Mouse (Mus musculus) limb, embryonic 11.5 days (tissue): ENCODE results near the gene Mapk8ip3. TPM values are rescaled to one million over a fixed set of nuclear protein-coding genes. Genes with fewer than 3 reads are reported as not detected.
"Not testable (repeated sequence)": the region's sequence is repeated elsewhere in the genome, so short reads cannot be mapped to it uniquely, and the experiment has no call there.

Source experiments
- ATAC-seq: fragments of 200-750 bp; cut with Nextera tagmentation; 2 replicates; pipeline ENCODE4 v1.8.0; 2017; ENCODE audit warnings: low read depth; ENCODE audit not compliant: insufficient number of reproducible peaks, low FRiP score, low TSS enrichment
- DNase-seq: peaks from one replicate; pipeline ENCODE4 v3.0.0-alpha.2; 2015; ENCODE audit warnings: low spot score
- H3K27ac ChIP-seq: fragments of 300-500 bp; sonication (generic); replicated peaks from 2 replicates; pipeline ENCODE4 v1.5.1; 2014; ENCODE audit warnings: low read depth, mild to moderate bottlenecking, low read length
- H3K27me3 ChIP-seq: fragments of 300-500 bp; sonication (generic); 2 replicates; pipeline ENCODE4 v1.6.1; 2014; ENCODE audit warnings: mild to moderate bottlenecking, low read length, mixed read lengths; ENCODE audit not compliant: control insufficient read depth, insufficient read depth
- H3K36me3 ChIP-seq: fragments of 300-500 bp; sonication (generic); 2 replicates; pipeline ENCODE4 v1.6.1; 2014; ENCODE audit warnings: mild to moderate bottlenecking, low read length, moderate library complexity, mixed read lengths; ENCODE audit not compliant: control insufficient read depth, insufficient read depth
- H3K4me1 ChIP-seq: fragments of 300-500 bp; sonication (generic); 2 replicates; pipeline ENCODE4 v1.6.1; 2014; ENCODE audit warnings: low read length, mixed read lengths; ENCODE audit not compliant: control insufficient read depth, insufficient read depth
- H3K4me2 ChIP-seq: fragments of 300-500 bp; sonication (generic); 2 replicates; pipeline ENCODE4 v1.6.1; 2014; ENCODE audit warnings: low read depth, mild to moderate bottlenecking, moderate library complexity; ENCODE audit not compliant: severe bottlenecking
- H3K4me3 ChIP-seq: fragments of 300-500 bp; sonication (generic); 2 replicates; pipeline ENCODE4 v1.5.1; 2014; ENCODE audit warnings: low read depth, low read length
- H3K9ac ChIP-seq: fragments of 300-500 bp; sonication (generic); 2 replicates; pipeline ENCODE4 v1.6.1; 2014; ENCODE audit warnings: mild to moderate bottlenecking, low read length
- H3K9me3 ChIP-seq: fragments of 300-500 bp; sonication (generic); 2 replicates; pipeline ENCODE4 v1.6.1; 2016; ENCODE audit warnings: low read length; ENCODE audit not compliant: control insufficient read depth
- WGBS: fragments of 180-500 bp; shearing (Covaris S2); extraction: QIAGEN DNeasy Blood & Tissue Kit; methylation state at CpG from one replicate; pipeline ENCODE4 v1.1.7; 2014; 5-methylcytosine and 5-hydroxymethylcytosine counted together
- polyA plus RNA-seq: library from polyadenylated mRNA; unstranded; fragments of >200 nt; fragmentation: Nextera tagmentation; extraction: Ambion mirVana; gene quantifications from 2 replicates; pipeline ENCODE4 v1.2.1, GENCODE M21; 2014

Mapk8ip3 gene
- polyA plus RNA-seq, 1 experiment from 2014 or later: 31.0 TPM

DNA sequence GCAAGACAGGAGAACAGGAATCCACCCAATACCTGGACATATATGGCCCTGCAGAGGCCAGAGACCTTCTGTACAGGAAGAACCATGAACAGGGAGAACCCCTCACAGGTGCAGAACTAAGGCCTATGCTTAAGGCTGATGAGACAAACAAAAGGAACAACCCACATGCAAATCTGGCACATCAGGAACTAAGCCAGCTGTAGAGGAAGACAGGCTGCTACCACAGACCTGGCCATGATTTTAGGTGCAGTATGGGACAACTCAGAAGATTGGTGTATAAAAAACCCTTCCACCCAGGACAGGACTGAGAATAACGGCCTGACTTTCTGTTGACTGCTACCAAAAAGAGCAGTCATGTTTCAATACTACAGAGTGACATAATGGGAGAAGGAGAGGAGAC lies 6.8 kb upstream of the Mapk8ip3 start:
- not testable (repeated sequence) for H3K4me3 ChIP-seq, DNase-seq, H3K27ac ChIP-seq, H3K27me3 ChIP-seq, H3K4me1 ChIP-seq, H3K9me3 ChIP-seq, H3K9ac ChIP-seq, ATAC-seq, H3K4me2 ChIP-seq
- WGBS: 93% methylated on average over 1 of the region's 1 CpGs
- peaks cover 17% of the 10 kb centered on the region for H3K36me3 ChIP-seq

DNA sequence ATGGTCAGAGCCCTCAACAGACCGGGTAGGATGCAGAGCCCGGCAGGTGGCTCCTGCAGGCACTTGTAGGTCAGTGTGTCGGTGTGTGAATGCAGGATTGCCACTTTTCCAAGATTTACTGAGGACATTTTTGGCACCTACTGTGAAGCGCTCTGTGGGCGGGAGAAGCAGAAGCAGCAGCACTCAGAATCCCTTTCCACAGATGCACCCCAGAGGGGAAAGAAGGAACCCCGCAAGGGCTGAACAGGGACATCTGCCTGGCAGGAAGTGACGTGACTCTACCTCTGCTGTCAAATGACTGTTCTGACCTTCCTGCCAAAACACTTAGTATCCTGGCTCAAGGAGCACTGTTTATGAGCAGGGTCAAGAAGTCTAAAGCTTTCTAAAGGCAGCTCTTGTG lies 6.3 kb upstream of the Mapk8ip3 start:
- ATAC-seq (no peak), DNase-seq (no peak)
- 88% methylated on average over 7 of the region's 7 CpGs for WGBS
- no peak overlapping the region for H3K27ac ChIP-seq
- H3K4me1 ChIP-seq: no peaks in the 10 kb centered on the region
- no peak overlapping the region for H3K4me2 ChIP-seq
- H3K4me3 ChIP-seq: no peak overlapping the region
- H3K36me3 ChIP-seq: peaks cover 17% of the 10 kb centered on the region
- H3K27me3 ChIP-seq: no peaks in the 10 kb centered on the region
- H3K9me3 ChIP-seq: no peaks in the 10 kb centered on the region
- H3K9ac ChIP-seq: no peak overlapping the region

DNA sequence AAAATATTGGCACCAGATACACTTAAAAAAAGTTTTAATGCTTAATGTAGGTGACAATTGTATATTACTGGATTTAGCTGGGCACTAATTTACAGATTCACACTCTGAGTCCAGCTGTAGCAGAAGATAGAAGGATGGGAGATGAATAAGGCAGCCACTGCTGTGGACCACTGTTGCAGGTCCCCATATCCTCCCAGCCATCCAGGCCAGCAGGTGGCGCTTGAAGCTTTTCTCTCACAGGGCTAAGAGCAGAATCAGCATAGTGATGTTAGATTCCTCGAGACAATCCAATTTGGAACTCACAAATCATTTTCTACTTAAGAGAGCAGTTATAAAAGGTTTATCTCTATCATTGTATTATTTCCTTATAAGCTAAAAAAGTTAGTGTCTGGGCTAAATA lies 5.7 kb upstream of the Mapk8ip3 start:
- DNase-seq, H3K4me3 ChIP-seq, H3K9me3 ChIP-seq, H3K4me2 ChIP-seq, H3K27me3 ChIP-seq, H3K27ac ChIP-seq, ATAC-seq, H3K4me1 ChIP-seq, H3K9ac ChIP-seq: not testable (repeated sequence)
- peaks cover 13% of the 10 kb centered on the region for H3K36me3 ChIP-seq
- WGBS: 19% methylated on average over 2 of the region's 2 CpGs

DNA sequence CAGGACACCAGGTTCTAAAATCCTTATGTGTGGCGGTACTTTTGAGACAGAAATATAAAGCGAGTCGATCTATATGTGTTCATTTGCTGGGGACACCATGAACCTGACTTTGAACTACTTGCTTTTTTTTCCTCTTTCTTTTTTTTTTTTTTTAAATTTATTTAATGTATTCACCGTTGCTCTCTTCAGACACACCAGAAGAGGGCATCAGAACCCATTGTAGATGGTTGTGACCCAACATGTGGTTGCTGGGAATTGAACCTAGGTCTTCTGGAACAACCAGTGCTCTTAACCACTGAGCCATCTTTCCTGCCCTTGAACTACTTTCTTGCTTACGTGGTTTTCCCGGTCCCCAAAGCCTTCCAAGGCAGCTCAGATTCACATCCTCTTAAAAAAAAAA lies 489 bp upstream of the Mapk8ip3 start:
- 54% methylated on average over 6 of the region's 6 CpGs for WGBS
- ATAC-seq: no peak; the same call in 1 of the 2 replicates
- no peaks in the 10 kb centered on the region for H3K27me3 ChIP-seq

DNA sequence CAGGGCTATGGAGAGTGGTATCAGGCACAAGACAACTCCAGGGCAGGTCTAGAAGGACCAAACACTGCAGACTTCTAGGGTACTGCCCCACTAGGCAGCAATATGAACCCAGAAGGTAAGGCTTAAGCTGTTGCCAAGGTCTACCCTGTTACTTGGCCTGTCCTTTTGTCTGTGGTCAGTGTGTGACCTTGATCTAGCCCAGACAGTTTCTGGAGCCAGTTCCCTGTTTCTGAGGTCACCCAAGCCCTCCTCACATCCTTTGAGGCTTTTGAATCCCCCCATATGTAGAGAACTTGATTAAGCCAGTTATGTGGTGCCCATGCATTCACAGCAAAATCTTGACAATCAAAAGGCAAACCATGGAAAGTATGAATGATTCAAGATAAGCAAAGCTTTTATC lies 1.1 kb downstream of the Mapk8ip3 start:
- DNase-seq: no peak
- H3K9ac ChIP-seq: peak overlapping the region; percentile 0; the same call in 1 of the 2 replicates

More for the DNA sequence above, 489 bp upstream of the Mapk8ip3 start:
- Histone ChIP-seq H3K9me3 (no peaks in the 10 kb centered on the region), H3K4me1 (peaks cover 8% of the 10 kb centered on the region), H3K4me2 (peak overlapping the region; percentile 69), H3K9ac (peak overlapping the region; percentile 77), H3K4me3 (peak overlapping the region; percentile 93), H3K36me3 (no peaks in the 10 kb centered on the region), H3K27ac (no peak overlapping the region)
- no peak for DNase-seq

DNA sequence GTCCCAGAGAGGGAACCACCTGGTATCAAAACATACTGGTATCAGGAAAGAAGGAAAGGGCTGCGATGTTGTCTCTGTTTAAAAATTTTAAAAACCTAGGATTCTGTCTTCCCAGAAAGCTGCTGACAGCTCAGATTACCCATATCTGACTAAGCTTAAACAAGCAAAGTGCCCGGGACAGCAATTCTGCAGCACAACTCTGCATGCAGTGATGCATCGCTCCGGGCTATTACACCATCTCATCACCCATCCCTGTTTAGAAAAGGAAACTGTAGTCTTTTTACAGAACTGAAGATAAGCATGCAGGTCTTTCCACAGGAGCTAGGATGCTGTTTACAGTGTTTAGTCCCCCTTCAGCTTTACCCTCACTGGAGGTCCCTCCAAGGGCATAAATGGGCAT lies 1.9 kb downstream of the Mapk8ip3 start:
- H3K9ac ChIP-seq: no peak overlapping the region

More for the DNA sequence above, 1.1 kb downstream of the Mapk8ip3 start:
- Histone ChIP-seq H3K27ac (no peak overlapping the region), H3K4me3 (peak overlapping the region; percentile 93), H3K4me2 (peak overlapping the region; percentile 69), H3K4me1 (peaks cover 8% of the 10 kb centered on the region), H3K9me3 (no peaks in the 10 kb centered on the region), H3K27me3 (no peaks in the 10 kb centered on the region), H3K36me3 (no peaks in the 10 kb centered on the region)
- ATAC-seq: no peak

DNA sequence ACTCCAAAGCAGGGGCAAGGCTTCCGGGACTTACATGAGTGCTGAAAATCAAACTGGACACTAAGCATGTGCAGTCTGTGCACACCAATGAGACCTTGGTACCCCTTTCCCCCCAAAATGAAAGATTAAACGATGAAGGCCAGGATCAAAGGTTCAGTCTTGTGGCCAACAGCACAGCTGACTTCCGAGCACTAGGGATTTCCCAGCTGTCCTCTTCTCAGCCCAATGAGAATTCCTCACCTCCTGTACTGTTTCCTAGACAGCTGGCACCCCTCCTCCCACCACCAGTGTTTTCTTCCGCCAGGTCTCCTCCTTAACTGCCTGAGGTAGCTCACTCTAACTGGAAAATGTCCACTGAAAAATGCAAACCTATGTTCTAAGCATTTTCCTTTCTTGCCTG lies 3.6 kb downstream of the Mapk8ip3 start:
- H3K9ac ChIP-seq: no peak overlapping the region

More for the DNA sequence above, 1.9 kb downstream of the Mapk8ip3 start:
- ATAC-seq (no peak), DNase-seq (no peak)
- Histone ChIP-seq H3K27me3 (no peaks in the 10 kb centered on the region), H3K4me3 (no peak overlapping the region), H3K4me2 (peak overlapping the region; percentile 20; the same call in 1 of the 2 replicates), H3K36me3 (no peaks in the 10 kb centered on the region), H3K9me3 (no peaks in the 10 kb centered on the region), H3K4me1 (peaks cover 8% of the 10 kb centered on the region), H3K27ac (no peak overlapping the region)
- 92% methylated on average over 4 of the region's 4 CpGs for WGBS

DNA sequence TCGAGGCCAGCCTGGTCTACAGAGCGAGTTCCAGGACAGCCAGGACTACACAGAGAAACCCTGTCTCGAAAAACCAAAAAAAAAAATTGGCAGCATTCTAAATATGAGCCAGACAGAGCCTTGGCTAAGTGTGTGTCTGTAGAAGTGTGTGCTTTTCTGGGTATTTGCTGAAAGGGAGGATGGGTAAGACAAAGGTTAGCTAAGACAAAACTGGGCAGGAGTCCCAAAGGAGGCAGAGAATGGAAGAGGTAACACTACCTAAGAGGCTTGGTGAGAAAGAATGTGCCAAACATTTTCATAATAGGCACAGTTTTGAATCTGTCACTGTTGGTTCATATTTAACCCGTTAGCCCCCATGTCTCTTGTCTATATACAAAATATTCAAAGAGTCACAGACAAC lies 4.3 kb downstream of the Mapk8ip3 start:
- no peak for ATAC-seq

More for the DNA sequence above, 3.6 kb downstream of the Mapk8ip3 start:
- Histone ChIP-seq H3K36me3 (no peaks in the 10 kb centered on the region), H3K4me3 (no peak overlapping the region), H3K27ac (no peak overlapping the region), H3K27me3 (no peaks in the 10 kb centered on the region), H3K4me2 (no peak overlapping the region), H3K4me1 (peaks cover 8% of the 10 kb centered on the region), H3K9me3 (no peaks in the 10 kb centered on the region)
- 76% methylated on average over 4 of the region's 4 CpGs for WGBS
- no peak for DNase-seq
- ATAC-seq: no peak

DNA sequence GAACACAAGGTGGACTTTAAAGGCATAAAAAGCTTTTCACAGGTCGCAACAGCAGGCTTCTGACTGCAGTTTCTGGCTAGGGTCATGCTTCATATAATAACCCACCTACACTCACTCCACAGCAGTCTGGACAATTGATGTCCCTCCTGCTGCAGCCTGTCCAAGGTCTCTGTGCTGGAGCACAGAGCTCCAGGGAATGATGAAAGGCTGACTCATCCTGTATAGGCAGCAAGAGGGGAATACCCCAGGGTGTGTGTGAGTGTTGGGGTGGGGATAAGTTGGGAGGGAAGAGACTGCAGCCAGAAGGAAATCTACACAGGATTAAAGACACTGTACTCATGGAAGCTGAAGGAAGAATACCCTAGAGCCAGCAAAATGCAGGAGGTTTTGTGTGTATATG lies 7.3 kb downstream of the Mapk8ip3 start:
- peaks cover 10% of the 10 kb centered on the region for H3K36me3 ChIP-seq
- H3K4me1 ChIP-seq: no peaks in the 10 kb centered on the region
- no peak overlapping the region for H3K4me3 ChIP-seq
- no peak for ATAC-seq
- no peak overlapping the region for H3K27ac ChIP-seq
- H3K4me2 ChIP-seq: no peak overlapping the region
- H3K27me3 ChIP-seq: no peaks in the 10 kb centered on the region
- H3K9ac ChIP-seq: no peak overlapping the region
- DNase-seq: no peak
- no peaks in the 10 kb centered on the region for H3K9me3 ChIP-seq
- WGBS: 85% methylated on average over 1 of the region's 1 CpGs

More for the DNA sequence above, 4.3 kb downstream of the Mapk8ip3 start:
- Histone ChIP-seq H3K9me3 (no peaks in the 10 kb centered on the region), H3K4me1 (peaks cover 8% of the 10 kb centered on the region), H3K27ac (no peak overlapping the region), H3K36me3 (peaks cover 3% of the 10 kb centered on the region; the same call in 1 of the 2 replicates), H3K27me3 (no peaks in the 10 kb centered on the region), H3K9ac (no peak overlapping the region), H3K4me2 (no peak overlapping the region), H3K4me3 (no peak overlapping the region)
- no peak for DNase-seq
- WGBS: 91% methylated on average over 4 of the region's 4 CpGs
